Mouse (Mus musculus) C2C12 (cell line): Measurements from ENCODE around the gene Cfap161.

Source experiments
- CEBPB ChIP-seq: IDR thresholded peaks from one replicate; pipeline ENCODE4 v1.6.1; 2011; ENCODE audit warnings: low read depth, mild to moderate bottlenecking, control low read depth, moderate library complexity
- CTCF ChIP-seq: IDR thresholded peaks from one replicate; pipeline ENCODE4 v1.5.1; 2011; ENCODE audit not compliant: control insufficient read depth, insufficient read depth, insufficient read length
- FOSL1 ChIP-seq: IDR thresholded peaks from one replicate; pipeline ENCODE4 v1.8.0; 2011; ENCODE audit warnings: mild to moderate bottlenecking, low read length; ENCODE audit not compliant: poor library complexity, insufficient read depth, severe bottlenecking
- MAX ChIP-seq: IDR thresholded peaks from one replicate; pipeline ENCODE4 v1.6.1; 2011; ENCODE audit warnings: mild to moderate bottlenecking, control low read depth
- MYOD1 ChIP-seq: IDR thresholded peaks from one replicate; pipeline ENCODE4 v1.6.1; 2011; ENCODE audit warnings: low read depth; ENCODE audit not compliant: control insufficient read depth, insufficient read length
- MYOG ChIP-seq: IDR thresholded peaks from one replicate; pipeline ENCODE4 v1.6.1; 2011; ENCODE audit not compliant: control insufficient read depth, insufficient read length; ENCODE audit errors: extremely low read depth
- USF1 ChIP-seq: IDR thresholded peaks from one replicate; pipeline ENCODE4 v1.6.1; 2011; ENCODE audit warnings: low read depth, mild to moderate bottlenecking, control low read depth, moderate library complexity

- no peak for TF ChIP-seq CTCF
- no peak for TF ChIP-seq FOSL1
- TF ChIP-seq MAX, result no peak
- no peak for TF ChIP-seq MYOG
- no peak for TF ChIP-seq MYOD1
- no peak for TF ChIP-seq CEBPB
- TF ChIP-seq USF1, result no peak
Observed at GRCm38 (mm10) chr7:83809715-83810114, 15.0 kb upstream of the Cfap161 start.
